Mouse (Mus musculus) myocyte (in vitro differentiated cells): Measurements from ENCODE around the gene Dmac2. TPM values are rescaled to one million over a fixed set of nuclear protein-coding genes. Genes with fewer than 3 reads are reported as not detected.

Experiments
- H3K27me3 ChIP-seq: one replicate; pipeline ENCODE4 v1.6.1; 2011; ENCODE audit not compliant: control insufficient read depth, insufficient read depth, insufficient read length
- H3K36me3 ChIP-seq: one replicate; pipeline ENCODE4 v1.6.1; 2011; ENCODE audit not compliant: control insufficient read depth, insufficient read depth
- H3K4me2 ChIP-seq: one replicate; pipeline ENCODE4 v1.6.1; 2011; ENCODE audit warnings: low read depth, control low read depth
- H3K4me3 ChIP-seq: one replicate; pipeline ENCODE4 v1.5.1; 2011; ENCODE audit warnings: mild to moderate bottlenecking, control low read depth, moderate library complexity
- H3K79me2 ChIP-seq: one replicate; pipeline ENCODE4 v1.6.1; 2011; ENCODE audit not compliant: control insufficient read depth, insufficient read depth
- H3ac ChIP-seq: one replicate; pipeline ENCODE4 v1.6.1; 2011; ENCODE audit not compliant: control insufficient read depth, insufficient read length
- CEBPB ChIP-seq: IDR thresholded peaks from 2 replicates; pipeline ENCODE4 v1.6.1; 2011; ENCODE audit warnings: mild to moderate bottlenecking, moderate library complexity; ENCODE audit not compliant: poor library complexity, insufficient read depth, severe bottlenecking
- E2F4 ChIP-seq: IDR thresholded peaks from one replicate; pipeline ENCODE4 v1.6.1; 2011; ENCODE audit warnings: mild to moderate bottlenecking, control low read depth, moderate library complexity; ENCODE audit not compliant: insufficient read depth
- MAX ChIP-seq: IDR thresholded peaks from one replicate; pipeline ENCODE4 v1.6.1; 2011; ENCODE audit warnings: low read depth, mild to moderate bottlenecking, control low read depth
- MYOD1 ChIP-seq, 3 experiments: IDR thresholded peaks; one replicate each; pipeline ENCODE4 v1.6.1; 2011; ENCODE audit warnings: control low read depth in 2 of 3, low read depth in 2 of 3, mild to moderate bottlenecking in 2 of 3, moderate library complexity in 1 of 3; ENCODE audit not compliant: insufficient read length in 2 of 3, control insufficient read depth in 1 of 3
- MYOG ChIP-seq, 3 experiments: IDR thresholded peaks; one replicate each; pipeline ENCODE4 v1.6.1; 2011; ENCODE audit warnings: control low read depth in 2 of 3, low read depth in 2 of 3, mild to moderate bottlenecking in 2 of 3; ENCODE audit not compliant: insufficient read length in 2 of 3, control insufficient read depth in 1 of 3, insufficient read depth in 1 of 3
- POLR2A ChIP-seq: IDR thresholded peaks from one replicate; pipeline ENCODE4 v1.6.1; 2011; ENCODE audit warnings: low read depth, mild to moderate bottlenecking, control low read depth, moderate library complexity; ENCODE audit not compliant: insufficient read length
- POLR2AphosphoS2 ChIP-seq: IDR thresholded peaks from one replicate; pipeline ENCODE4 v1.6.1; 2011; ENCODE audit warnings: low read depth, control low read depth; ENCODE audit not compliant: insufficient read length
- REST ChIP-seq: IDR thresholded peaks from one replicate; pipeline ENCODE4 v1.6.1; 2011; ENCODE audit warnings: mild to moderate bottlenecking, control low read depth, moderate library complexity; ENCODE audit not compliant: insufficient read depth, insufficient read length
- SRF ChIP-seq: IDR thresholded peaks from one replicate; pipeline ENCODE4 v1.6.1; 2011; ENCODE audit warnings: low read depth; ENCODE audit not compliant: control insufficient read depth, insufficient read length
- TCF12 ChIP-seq: IDR thresholded peaks from one replicate; pipeline ENCODE4 v1.6.1; 2011; ENCODE audit warnings: mild to moderate bottlenecking, control low read depth; ENCODE audit not compliant: poor library complexity, insufficient read depth, severe bottlenecking
- TCF3 ChIP-seq: IDR thresholded peaks from one replicate; pipeline ENCODE4 v1.6.1; 2011; ENCODE audit warnings: low read depth, control low read depth; ENCODE audit not compliant: insufficient read length
- USF1 ChIP-seq: IDR thresholded peaks from one replicate; pipeline ENCODE4 v1.6.1; 2011; ENCODE audit warnings: low read depth, mild to moderate bottlenecking, control low read depth, moderate library complexity
- polyA plus RNA-seq: library from polyadenylated mRNA; unstranded; fragments of >200 nt; fragmentation: generic; extraction: Trizol; gene quantifications from one replicate; pipeline ENCODE4 v1.2.1, GENCODE M21; 2012; ENCODE audit warnings: missing spikeins

Dmac2 gene
- polyA plus RNA-seq, 1 experiment = 13.0 TPM

- H3K27me3 ChIP-seq = peaks cover 4% of the 10 kb centered on the region
- no peak overlapping the region for H3K4me3 ChIP-seq
- no peak for TF ChIP-seq SRF
- TF ChIP-seq TCF12 = no peak
- TF ChIP-seq E2F4 = no peak
- no peak for TF ChIP-seq MYOD1 (IDR thresholded peaks at IDR 0.05; ENCODE audit: control insufficient read depth in 1 of 3, insufficient read length in 2 of 3, low read depth in 2 of 3)
- no peak for TF ChIP-seq USF1
- no peak for TF ChIP-seq POLR2AphosphoS2
- no peak for TF ChIP-seq POLR2A
- no peak for TF ChIP-seq MYOG (IDR thresholded peaks at IDR 0.05; ENCODE audit: control insufficient read depth in 1 of 3, insufficient read depth in 1 of 3, insufficient read length in 2 of 3, low read depth in 2 of 3)
- no peak for TF ChIP-seq REST
- no peak for TF ChIP-seq TCF3
- TF ChIP-seq MAX = no peak
- TF ChIP-seq CEBPB = no peak
Measured at GRCm38 (mm10) chr7:25671686-25672085, 52.5 kb downstream of the Dmac2 start.

GRCm38 (mm10) chr7:25672442-25672841, 53.2 kb downstream of the Dmac2 start:
- H3K79me2 ChIP-seq = no peaks in the 10 kb centered on the region
- no peak overlapping the region for H3K4me2 ChIP-seq
- H3K36me3 ChIP-seq = no peaks in the 10 kb centered on the region
- H3K27me3 ChIP-seq = peaks cover 4% of the 10 kb centered on the region
- TF ChIP-seq SRF = no peak
- no peak for TF ChIP-seq POLR2A
- no peak for TF ChIP-seq MAX
- H3ac ChIP-seq = no peak overlapping the region
- H3K4me3 ChIP-seq = no peak overlapping the region

More at GRCm38 (mm10) chr7:25671686-25672085, 52.5 kb downstream of the Dmac2 start:
- no peaks in the 10 kb centered on the region for H3K36me3 ChIP-seq
- no peaks in the 10 kb centered on the region for H3K79me2 ChIP-seq
- H3K4me2 ChIP-seq = no peak overlapping the region
- no peak overlapping the region for H3ac ChIP-seq

- Histone ChIP-seq H3K36me3 (no peaks in the 10 kb centered on the region), H3ac (no peak overlapping the region), H3K79me2 (no peaks in the 10 kb centered on the region), H3K4me3 (no peak overlapping the region), H3K27me3 (peaks cover 4% of the 10 kb centered on the region), H3K4me2 (no peak overlapping the region)
- no peak for TF ChIP-seq MAX
- TF ChIP-seq TCF12 = no peak
- no peak for TF ChIP-seq SRF
- TF ChIP-seq USF1 = no peak
- no peak for TF ChIP-seq TCF3
- TF ChIP-seq POLR2AphosphoS2 = peak; percentile 8
- TF ChIP-seq E2F4 = no peak
Measured at GRCm38 (mm10) chr7:25674297-25674696, 55.1 kb downstream of the Dmac2 start.

- Histone ChIP-seq H3K4me3 (no peak within 1 kb of the TSS), H3K27me3 (peaks cover 4% of the 10 kb centered on the region)
Measured at GRCm38 (mm10) chr7:25674719-25675300, 55.6 kb downstream of the Dmac2 start, which contains the start of gene Tmem91. Tmem91 (minus strand) TSS chr7:25675166.

More at GRCm38 (mm10) chr7:25674719-25675300, 55.6 kb downstream of the Dmac2 start, which contains the start of gene Tmem91:
- Histone ChIP-seq H3ac (no peak within 1 kb of the TSS), H3K4me2 (no peak within 1 kb of the TSS), H3K36me3 (no peaks in the 10 kb centered on the region), H3K79me2 (no peaks in the 10 kb centered on the region)
- TF ChIP-seq REST = no peak
- TF ChIP-seq TCF3 = no peak
- no peak for TF ChIP-seq POLR2AphosphoS2
- TF ChIP-seq USF1 = no peak
- TF ChIP-seq E2F4 = no peak
- no peak for TF ChIP-seq TCF12
- TF ChIP-seq SRF = no peak
- no peak for TF ChIP-seq CEBPB
- TF ChIP-seq MAX = no peak
- no peak for TF ChIP-seq POLR2A
- no peak for TF ChIP-seq MYOD1 (IDR thresholded peaks at IDR 0.05; ENCODE audit: control insufficient read depth in 1 of 3, insufficient read length in 2 of 3, low read depth in 2 of 3)
- no peak for TF ChIP-seq MYOG (IDR thresholded peaks at IDR 0.05; ENCODE audit: control insufficient read depth in 1 of 3, insufficient read depth in 1 of 3, insufficient read length in 2 of 3, low read depth in 2 of 3)

Other genes with a start within 250 kb of the Dmac2 start
- gene Cnfn, start 249.7 kb upstream of the Dmac2 start, polyA plus RNA-seq = not detected
- gene Lipe, start 220.7 kb upstream of the Dmac2 start, polyA plus RNA-seq = 3.8 TPM
- 0.06 TPM for gene Cxcl17, start 206.5 kb upstream of the Dmac2 start, polyA plus RNA-seq
- not detected for gene Ceacam1, start 141.8 kb upstream of the Dmac2 start, polyA plus RNA-seq
- not detected for gene Ceacam2, start 79.6 kb upstream of the Dmac2 start, polyA plus RNA-seq
- not detected for gene Erich4, start 3.5 kb upstream of the Dmac2 start, polyA plus RNA-seq
- gene B3gnt8, start 7.2 kb downstream of the Dmac2 start, polyA plus RNA-seq = 3.1 TPM
- 54.9 TPM for gene Bckdha, start 39.6 kb downstream of the Dmac2 start, polyA plus RNA-seq
- 43.5 TPM for gene Exosc5, start 39.8 kb downstream of the Dmac2 start, polyA plus RNA-seq
- gene Tmem91, start 55.8 kb downstream of the Dmac2 start, polyA plus RNA-seq = 0.40 TPM
- 40.7 TPM for gene B9d2, start 61.4 kb downstream of the Dmac2 start, polyA plus RNA-seq
- gene Tgfb1, start 67.6 kb downstream of the Dmac2 start, polyA plus RNA-seq = 78.2 TPM
- 44.5 TPM for gene Ccdc97, start 99.7 kb downstream of the Dmac2 start, polyA plus RNA-seq
- 76.2 TPM for gene Hnrnpul1, start 135.3 kb downstream of the Dmac2 start, polyA plus RNA-seq
- gene Axl, start 169.3 kb downstream of the Dmac2 start, polyA plus RNA-seq = 112 TPM
- gene Cyp2s1, start 197.5 kb downstream of the Dmac2 start, polyA plus RNA-seq = 0.05 TPM